Mouse (Mus musculus): ENCODE measurements at regions not wholly inside any gene's neighbourhood (a gene's known extent, or its start where the extent isn't known, plus 50 kb on each side); places are given as distances from the start of the nearest gene placed in this dataset. TPM values are rescaled to one million over a fixed set of nuclear protein-coding genes. Genes with fewer than 3 reads are reported as not detected.

GRCm38 (mm10) chr3:137807423-137807822, 56.9 kb upstream of the H2afz start:
- 15% methylated on average over 1 of the region's 1 CpGs for WGBS
- DNase-seq (ENCODE audit: low spot score) = no peak
- no peak overlapping the region for H3K27ac ChIP-seq
- peaks cover 11% of the 10 kb centered on the region; the same call in 1 of the 2 replicates for H3K4me1 ChIP-seq
- H3K27me3 ChIP-seq (ENCODE audit: insufficient read depth, poor library complexity, severe bottlenecking) = no peaks in the 10 kb centered on the region
- no peaks in the 10 kb centered on the region for H3K9me3 ChIP-seq
- no peaks in the 10 kb centered on the region for H3K36me3 ChIP-seq
- H3K4me3 ChIP-seq = no peak overlapping the region

DNA sequence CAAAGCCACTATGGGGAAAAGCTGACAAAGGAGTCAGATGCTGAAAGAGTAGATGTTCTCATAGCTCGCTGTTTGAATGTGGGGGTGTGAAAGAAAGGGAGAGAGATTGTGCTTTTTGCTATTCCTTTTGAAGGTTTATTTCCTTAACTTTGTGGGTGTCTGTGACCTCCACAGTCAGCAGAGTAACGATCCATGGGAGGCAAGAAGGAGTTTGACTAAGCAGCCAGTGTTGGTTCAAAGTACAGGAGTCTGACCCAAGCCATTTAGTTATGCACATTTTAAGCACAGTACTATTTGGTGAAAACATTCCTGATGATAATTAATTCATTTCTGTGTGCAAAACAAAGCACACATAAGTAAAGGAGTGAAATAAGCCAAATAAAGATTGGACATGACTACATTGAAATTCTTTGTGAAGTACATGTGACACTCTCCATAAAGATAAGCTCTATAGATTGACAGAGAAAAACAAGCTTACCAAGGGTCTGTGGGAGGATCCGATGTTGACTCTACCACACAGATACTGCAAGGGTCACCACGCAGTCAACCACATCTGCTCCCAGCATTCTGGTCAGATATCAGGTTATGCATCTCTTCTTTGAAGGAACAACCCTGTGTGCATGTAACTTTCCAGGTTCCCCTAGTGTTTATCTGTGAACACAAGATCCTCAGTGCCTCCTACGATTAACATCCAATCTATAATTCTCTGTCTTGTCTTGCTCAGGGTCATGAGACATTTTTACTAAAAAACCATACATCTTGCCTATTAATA, 56.2 kb upstream of the H2afz start:
- Histone ChIP-seq H3K27ac (no peak overlapping the region), H3K9me3 (no peaks in the 10 kb centered on the region), H3K27me3 (ENCODE audit: insufficient read depth, poor library complexity, severe bottlenecking) (no peaks in the 10 kb centered on the region), H3K4me1 (peaks cover 11% of the 10 kb centered on the region; the same call in 1 of the 2 replicates), H3K36me3 (no peaks in the 10 kb centered on the region), H3K4me3 (no peak overlapping the region)
- WGBS = 63% methylated on average over 5 of the region's 5 CpGs
- no peak for DNase-seq (ENCODE audit: low spot score)

- Histone ChIP-seq H3K4me1 (peaks cover 9% of the 10 kb centered on the region; the same call in 1 of the 2 replicates), H3K4me3 (no peak overlapping the region), H3K9me3 (no peaks in the 10 kb centered on the region), H3K27ac (no peak overlapping the region), H3K36me3 (no peaks in the 10 kb centered on the region), H3K27me3 (ENCODE audit: insufficient read depth, poor library complexity, severe bottlenecking) (no peaks in the 10 kb centered on the region)
- DNase-seq (ENCODE audit: low spot score) = no peak
- WGBS = 80% methylated on average over 3 of the region's 3 CpGs
These were observed 54.2 kb upstream of the H2afz start for GRCm38 (mm10) chr3:137810123-137810522.

Small RNAs in the stretch of these regions (microRNA-seq; reads per million reads assigned to microRNA genes)
- not detected for gene Mir6380

All from heart, embryonic 10.5 days (tissue).